Mouse (Mus musculus) fat pad, adult 2 months (tissue): ENCODE results near the gene Slc25a24.

ENCODE experiments used
- DNase-seq: peaks from one replicate; pipeline ENCODE4 v3.0.0-alpha.2; 2011; ENCODE audit warnings: low read depth, low spot score; ENCODE audit errors: extremely low read depth

The Slc25a24 gene

GRCm38 (mm10) chr3:109122641-109123530 is at the start of gene Slc25a24:
Gene Slc25a24 (plus strand): TSS chr3:109123149.
- no peak for DNase-seq

GRCm38 (mm10) chr3:109080169-109080568 is 42.8 kb upstream of the Slc25a24 start, which contains the start of gene Slc25a54:
Gene Slc25a54 (plus strand): TSS chr3:109080469.
- DNase-seq, result no peak

- no peak for DNase-seq
These were observed 38.5 kb upstream of the Slc25a24 start for GRCm38 (mm10) chr3:109084418-109084817.

GRCm38 (mm10) chr3:109088460-109088859 is 34.5 kb upstream of the Slc25a24 start:
- no peak for DNase-seq

- no peak for DNase-seq
These were observed 18.2 kb upstream of the Slc25a24 start for GRCm38 (mm10) chr3:109104702-109105101.

- no peak for DNase-seq
These were observed 5.8 kb upstream of the Slc25a24 start for GRCm38 (mm10) chr3:109117136-109117535.

- no peak for DNase-seq
These were observed 3.4 kb upstream of the Slc25a24 start for GRCm38 (mm10) chr3:109119562-109119961.

GRCm38 (mm10) chr3:109119973-109120372 is 3.0 kb upstream of the Slc25a24 start:
- no peak for DNase-seq

GRCm38 (mm10) chr3:109123531-109123981 is 607 bp downstream of the Slc25a24 start:
- no peak for DNase-seq

- DNase-seq, result no peak
These were observed 1.1 kb downstream of the Slc25a24 start for GRCm38 (mm10) chr3:109124091-109124490.

GRCm38 (mm10) chr3:109125531-109125930 is 2.6 kb downstream of the Slc25a24 start:
- no peak for DNase-seq

- no peak for DNase-seq
These were observed 6.8 kb downstream of the Slc25a24 start for GRCm38 (mm10) chr3:109129768-109130167.

GRCm38 (mm10) chr3:109132966-109133365 is 10.0 kb downstream of the Slc25a24 start:
- DNase-seq, result no peak

- no peak for DNase-seq
These were observed 11.1 kb downstream of the Slc25a24 start for GRCm38 (mm10) chr3:109134036-109134435.

GRCm38 (mm10) chr3:109135352-109135751 is 12.4 kb downstream of the Slc25a24 start:
- DNase-seq, result no peak

- DNase-seq, result no peak
These were observed 29.6 kb downstream of the Slc25a24 start for GRCm38 (mm10) chr3:109152561-109152960.

GRCm38 (mm10) chr3:109153410-109153809 is 30.5 kb downstream of the Slc25a24 start:
- no peak for DNase-seq

GRCm38 (mm10) chr3:109155926-109156669 is 33.1 kb downstream of the Slc25a24 start:
- DNase-seq, result peak; percentile 33

- DNase-seq, result no peak
These were observed 34.5 kb downstream of the Slc25a24 start for GRCm38 (mm10) chr3:109157481-109157880.

GRCm38 (mm10) chr3:109164088-109164487 is 41.1 kb downstream of the Slc25a24 start:
- no peak for DNase-seq

- no peak for DNase-seq
These were observed 41.7 kb downstream of the Slc25a24 start for GRCm38 (mm10) chr3:109164644-109165043.
